Mouse (Mus musculus) gastrocnemius, postnatal 4 days (tissue): ENCODE measurements around the gene Kcnc3. TPM values are rescaled to one million over a fixed set of nuclear protein-coding genes. Genes with fewer than 3 reads are reported as not detected.
A peak's percentile ranks its signal among the peaks of the same experiment; 100 is the strongest.

ENCODE experiments used
- DNase-seq, 2 experiments: peaks; one replicate each; pipeline ENCODE4 v3.0.0; 2021 to 2022; ENCODE audit warnings: low spot score in 2 of 2, mixed read lengths in 2 of 2
- total RNA-seq, 2 experiments: library from RNA; stranded (reverse); gene quantifications; 2 replicates each; pipeline ENCODE4 v1.2.3; 2021

Kcnc3 gene
- total RNA-seq, 2 experiments from 2014 or later, result 0.91 to 1.1 TPM

DNA sequence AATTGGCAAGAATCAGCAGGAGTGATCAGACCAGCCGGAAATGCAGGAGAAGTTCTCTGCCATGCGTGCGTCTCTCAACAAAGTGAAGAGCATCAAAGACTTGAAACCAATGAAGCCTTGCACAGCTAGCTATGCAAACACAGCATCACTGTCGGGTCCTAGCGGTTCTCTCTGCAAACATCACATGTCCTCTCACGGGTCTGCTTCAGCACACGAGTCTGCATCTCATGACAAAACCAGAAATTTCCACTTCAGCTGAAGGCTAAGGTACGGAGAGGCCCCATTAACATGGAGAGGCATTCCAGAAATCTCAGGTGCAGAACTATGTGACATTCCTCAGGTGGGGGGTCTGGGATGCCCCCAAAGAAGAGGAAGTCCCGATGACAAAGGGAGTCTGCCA lies 21.7 kb upstream of the Kcnc3 start:
- DNase-seq, result no peak

- no peak for DNase-seq
These were observed 19.5 kb upstream of the Kcnc3 start for GRCm38 (mm10) chr7:44570989-44571388.

DNA sequence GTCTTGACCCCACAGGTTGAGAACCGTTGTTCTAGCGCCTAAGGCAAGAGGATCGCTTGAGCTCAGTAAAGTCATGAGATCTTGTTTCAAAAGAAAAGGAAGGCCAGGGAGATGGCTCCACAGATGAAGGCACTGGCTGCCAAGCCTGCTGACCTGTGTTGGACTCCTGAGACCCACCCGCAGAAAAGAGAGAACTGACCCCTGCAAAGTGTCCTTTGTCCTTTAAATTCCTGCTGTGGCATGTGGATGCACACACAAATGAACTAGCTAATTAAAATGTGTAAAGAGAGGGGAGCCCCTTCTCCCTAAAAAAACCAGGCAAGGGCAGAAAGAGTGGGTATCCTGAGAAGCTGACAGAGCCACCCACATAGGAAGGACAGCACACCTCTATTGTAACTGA lies 18.7 kb upstream of the Kcnc3 start:
- DNase-seq, result no peak

DNA sequence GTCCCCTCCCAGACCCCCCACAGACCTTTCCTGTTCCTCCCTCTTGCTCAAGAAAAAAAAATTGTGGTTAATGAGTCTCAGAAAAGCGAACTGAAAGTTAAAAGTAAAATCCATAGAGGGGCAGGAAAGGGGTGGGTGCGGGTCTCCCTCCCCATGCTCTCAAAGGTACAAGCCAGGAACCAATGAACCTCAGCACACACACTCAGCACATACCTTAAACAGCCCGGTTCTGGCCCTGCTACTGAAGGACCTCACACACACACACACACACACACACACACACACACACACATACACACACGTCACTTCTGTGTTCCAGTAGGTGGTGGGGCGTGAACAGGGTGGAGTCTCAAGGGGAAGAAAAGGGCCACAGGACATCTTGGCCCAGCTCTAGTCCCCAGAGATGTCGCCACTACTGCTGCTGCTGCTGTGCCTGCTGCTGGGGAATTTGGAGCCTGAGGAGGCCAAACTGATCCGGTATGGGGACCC lies 18.2 kb upstream of the Kcnc3 start, which contains the start of gene Napsa:
Gene Napsa (plus strand): TSS at position 168 of the 489 bp plus-strand sequence.
- no peak for DNase-seq

- no peak for DNase-seq
These were observed 17.4 kb upstream of the Kcnc3 start for GRCm38 (mm10) chr7:44572956-44573484.

DNA sequence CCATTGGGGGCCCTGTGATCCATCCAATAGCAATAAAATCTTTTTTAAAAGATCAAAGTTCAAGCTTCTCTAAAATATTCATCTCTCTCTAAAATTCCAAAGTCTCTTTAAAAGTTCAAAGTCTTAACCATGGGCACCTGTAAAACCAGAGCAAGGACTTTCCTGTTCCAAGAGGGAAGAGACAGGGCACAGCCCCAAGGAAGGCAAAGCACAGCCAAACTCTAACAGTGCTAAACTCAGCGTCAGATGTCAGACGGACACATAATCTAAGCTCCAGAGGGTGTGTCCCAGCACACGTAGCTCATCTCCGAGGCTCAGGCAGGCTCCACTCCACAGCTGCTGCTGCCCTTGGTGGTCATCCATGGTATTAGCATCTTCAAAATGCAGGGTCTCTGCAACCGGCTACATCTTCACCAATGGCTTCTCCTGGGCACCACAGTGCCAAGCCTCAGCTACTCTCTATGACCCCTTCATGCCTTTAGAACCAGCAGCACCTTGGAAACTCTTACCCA lies 14.1 kb upstream of the Kcnc3 start:
- no peak for DNase-seq

DNA sequence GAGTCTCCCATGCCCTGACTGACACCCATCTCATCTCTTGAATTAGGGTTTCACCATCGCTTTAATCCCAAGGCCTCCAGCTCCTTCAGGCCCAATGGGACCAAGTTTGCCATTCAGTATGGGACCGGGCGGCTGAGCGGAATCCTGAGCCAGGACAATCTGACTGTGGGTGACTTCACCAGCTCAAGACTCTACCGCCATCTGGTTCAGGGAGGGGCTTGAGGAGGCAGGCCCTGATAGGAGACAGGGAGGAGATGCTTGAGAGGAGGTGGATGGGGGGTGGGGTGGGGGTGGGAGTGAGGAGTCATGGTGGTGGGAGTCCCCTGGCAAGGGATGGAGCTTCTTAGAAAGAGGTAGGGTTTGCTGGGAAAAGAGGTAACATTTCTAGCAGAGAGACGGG lies 8.8 kb upstream of the Kcnc3 start:
- no peak for DNase-seq

- DNase-seq, result no peak
These were observed 7.8 kb upstream of the Kcnc3 start for GRCm38 (mm10) chr7:44582709-44583108.

GRCm38 (mm10) chr7:44583146-44583545 lies 7.3 kb upstream of the Kcnc3 start:
- no peak for DNase-seq

- DNase-seq, result no peak
These were observed 6.1 kb upstream of the Kcnc3 start for GRCm38 (mm10) chr7:44584265-44584804.

DNA sequence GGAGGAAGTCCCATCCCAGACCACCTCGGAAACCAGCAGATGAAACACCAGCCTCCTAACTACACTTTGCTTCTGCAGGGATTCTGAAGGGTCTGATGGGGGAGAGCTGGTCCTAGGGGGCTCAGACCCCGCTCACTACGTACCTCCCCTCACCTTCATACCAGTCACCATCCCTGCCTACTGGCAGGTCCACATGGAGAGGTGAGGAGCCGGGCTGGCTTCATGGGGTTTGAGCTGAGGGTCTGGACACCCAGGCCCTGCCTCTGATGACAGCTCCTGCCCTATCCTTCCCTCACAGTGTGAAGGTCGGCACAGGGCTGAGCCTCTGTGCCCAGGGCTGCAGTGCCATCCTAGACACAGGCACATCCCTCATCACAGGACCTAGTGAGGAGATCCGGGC lies 5.5 kb upstream of the Kcnc3 start:
- no peak for DNase-seq

DNA sequence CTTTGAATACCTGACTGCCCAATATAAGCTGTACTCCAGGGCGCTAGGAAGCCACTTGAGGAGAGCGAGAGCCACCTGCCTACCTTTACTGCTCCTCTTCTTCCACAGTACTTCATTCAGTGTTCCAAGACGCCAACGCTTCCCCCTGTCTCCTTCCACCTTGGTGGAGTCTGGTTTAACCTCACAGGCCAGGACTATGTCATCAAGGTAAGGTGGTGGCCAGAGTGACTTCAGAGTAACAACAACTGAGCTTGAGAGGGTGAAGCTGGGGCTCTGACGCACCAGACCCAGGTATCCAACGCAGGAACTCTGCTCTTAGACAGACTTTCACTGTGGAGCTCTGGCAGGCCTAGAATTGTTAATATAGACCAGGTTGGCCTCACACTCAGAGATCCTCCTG lies 4.9 kb upstream of the Kcnc3 start:
- DNase-seq, result no peak

- no peak for DNase-seq
These were observed 3.9 kb upstream of the Kcnc3 start for GRCm38 (mm10) chr7:44586518-44586917.

DNA sequence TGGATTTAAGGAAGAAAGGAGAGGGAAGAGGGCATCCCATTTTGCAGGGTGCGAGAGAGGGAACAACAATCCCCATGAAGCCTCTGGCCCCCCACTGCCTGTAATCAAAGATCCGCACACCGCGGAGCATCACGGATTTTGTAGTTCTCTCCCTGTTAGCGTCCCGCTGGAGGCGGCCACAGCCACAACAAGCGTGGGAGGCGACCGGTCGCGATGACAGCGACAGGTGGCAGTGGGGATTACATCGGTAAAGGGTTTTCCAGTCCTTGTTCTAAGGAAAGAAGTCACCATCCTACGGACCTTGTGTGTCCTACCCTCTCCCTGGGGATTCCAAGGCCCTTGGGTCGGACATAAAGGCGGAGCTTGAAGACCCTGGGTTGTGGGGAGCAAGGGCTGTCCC lies 3.5 kb upstream of the Kcnc3 start:
- no peak for DNase-seq

DNA sequence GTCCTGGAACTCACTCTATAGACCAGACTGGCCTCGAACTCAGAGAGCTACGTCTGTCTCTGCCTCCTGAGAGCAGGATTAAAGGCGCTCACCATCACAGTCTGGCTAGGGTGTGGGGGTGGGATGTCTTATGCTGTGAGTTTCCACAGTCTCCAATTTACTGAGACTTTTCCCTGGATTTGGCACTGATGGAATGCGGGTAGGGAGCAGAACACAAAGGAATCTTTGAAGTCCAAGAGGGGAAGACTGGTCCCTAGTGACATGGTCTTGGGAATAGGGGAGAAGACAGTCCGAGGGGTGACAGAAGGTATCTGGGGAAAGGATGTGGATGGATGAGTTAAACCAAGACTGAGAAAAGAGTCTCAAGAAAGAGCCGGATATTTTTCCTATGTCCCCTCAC lies 2.8 kb upstream of the Kcnc3 start:
- DNase-seq, result no peak

DNA sequence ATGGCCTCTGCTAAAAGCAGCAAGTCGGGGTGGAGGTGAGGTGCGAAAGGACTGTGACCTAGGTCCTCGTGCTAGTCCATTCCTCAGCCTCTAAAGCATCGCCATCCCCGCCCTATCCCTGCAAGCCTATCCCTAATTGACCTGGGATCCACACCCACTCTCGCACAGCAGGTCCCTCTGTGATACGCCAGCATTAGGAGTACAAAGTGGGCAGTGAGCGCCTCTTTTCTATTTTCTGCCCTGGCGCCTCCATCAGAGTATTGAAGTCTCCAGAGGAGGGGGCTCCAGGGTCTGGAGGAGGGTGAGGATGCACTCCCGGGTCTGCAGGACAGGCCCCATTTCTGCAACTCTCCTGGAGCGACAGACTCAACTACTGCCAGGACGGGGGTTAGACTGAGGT lies 2.1 kb upstream of the Kcnc3 start:
- no peak for DNase-seq

DNA sequence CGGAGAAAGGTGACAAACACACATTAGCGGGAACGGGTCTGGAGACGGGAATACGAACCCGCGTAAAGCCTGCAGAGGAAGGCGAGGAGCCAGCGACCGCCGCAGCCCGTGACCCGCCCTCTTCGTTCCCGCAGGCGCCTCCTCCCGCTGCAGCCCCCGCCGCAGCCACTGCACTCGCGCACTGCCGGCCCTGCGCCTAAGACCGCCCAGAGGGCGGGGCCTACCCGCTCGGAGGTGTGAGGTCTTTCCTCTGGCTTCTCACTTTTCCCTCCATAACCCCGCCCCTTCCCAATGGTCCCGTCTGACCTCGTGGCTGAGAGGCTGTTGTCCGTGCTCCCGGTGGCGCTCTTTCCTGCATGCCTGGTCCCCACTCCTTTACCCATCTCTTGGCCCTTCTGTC lies 1.3 kb upstream of the Kcnc3 start:
- no peak for DNase-seq

DNA sequence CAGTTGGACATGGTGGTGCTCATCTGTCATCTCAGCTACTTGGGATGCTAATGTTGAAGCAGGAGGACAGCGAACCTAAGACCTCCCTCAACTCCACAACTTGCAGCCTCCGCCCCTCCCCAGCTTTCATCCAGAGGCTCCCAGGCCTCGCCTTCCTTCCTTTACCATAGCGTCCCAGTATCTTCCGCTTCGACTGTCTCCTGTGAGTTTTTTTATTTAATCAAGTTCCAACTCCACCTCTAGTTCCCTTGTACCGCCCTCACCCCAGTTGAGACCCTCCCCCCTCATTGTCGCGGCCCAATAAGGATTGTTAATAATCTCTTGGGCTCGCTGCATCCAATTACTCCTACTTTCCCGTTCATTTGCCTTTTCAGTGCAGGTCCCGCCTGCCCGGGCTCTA lies 518 bp upstream of the Kcnc3 start:
- DNase-seq, result no peak

DNA sequence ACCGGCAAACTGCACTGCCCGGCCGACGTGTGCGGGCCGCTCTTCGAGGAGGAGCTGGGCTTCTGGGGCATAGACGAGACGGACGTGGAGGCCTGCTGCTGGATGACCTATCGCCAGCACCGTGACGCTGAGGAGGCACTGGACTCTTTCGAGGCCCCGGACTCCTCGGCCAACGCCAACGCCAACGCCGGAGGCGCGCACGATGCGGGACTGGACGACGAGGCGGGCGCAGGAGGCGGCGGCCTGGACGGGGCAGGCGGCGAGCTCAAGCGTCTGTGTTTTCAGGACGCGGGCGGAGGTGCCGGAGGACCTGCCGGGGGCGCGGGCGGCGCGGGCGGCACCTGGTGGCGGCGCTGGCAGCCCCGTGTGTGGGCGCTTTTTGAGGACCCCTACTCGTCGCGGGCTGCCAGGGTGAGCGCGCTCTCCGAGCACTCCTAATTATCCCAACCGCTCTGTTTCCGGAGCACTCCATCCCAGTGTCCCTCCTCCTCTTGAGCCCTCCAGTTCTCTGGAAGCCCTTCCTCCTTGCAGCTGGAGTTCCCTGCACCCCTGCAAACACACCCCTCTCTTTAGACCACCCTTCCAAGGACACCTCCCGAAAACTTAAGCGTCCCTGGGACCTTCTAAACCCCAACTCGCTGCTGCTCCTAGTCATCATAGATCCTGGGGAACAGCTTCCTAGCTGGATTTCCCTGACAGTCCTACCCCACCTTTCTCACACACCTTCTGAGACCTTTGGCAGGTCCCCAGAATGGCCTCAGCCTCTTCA lies 1.1 kb downstream of the Kcnc3 start:
- DNase-seq, result no peak

DNA sequence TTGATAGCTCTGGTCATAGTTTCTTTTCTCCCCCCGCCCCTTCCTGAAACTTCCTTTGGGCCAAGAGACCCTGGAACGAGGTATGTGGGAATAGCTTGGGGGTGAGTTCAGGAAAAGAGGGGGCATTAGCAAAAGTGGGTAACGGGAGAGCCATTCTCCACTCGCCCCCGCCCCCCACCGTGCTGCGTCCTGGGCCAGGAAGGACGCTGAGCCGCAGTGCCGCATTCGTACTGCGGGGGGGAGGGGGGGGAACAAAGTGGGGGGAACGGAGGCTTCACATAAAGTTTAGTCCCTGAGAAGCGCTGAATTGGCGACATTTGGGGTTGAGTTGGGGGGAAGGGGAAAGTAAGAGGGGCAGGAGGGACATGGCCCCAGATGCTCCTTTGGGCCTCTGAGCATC lies 2.6 kb downstream of the Kcnc3 start:
- DNase-seq, result no peak

DNA sequence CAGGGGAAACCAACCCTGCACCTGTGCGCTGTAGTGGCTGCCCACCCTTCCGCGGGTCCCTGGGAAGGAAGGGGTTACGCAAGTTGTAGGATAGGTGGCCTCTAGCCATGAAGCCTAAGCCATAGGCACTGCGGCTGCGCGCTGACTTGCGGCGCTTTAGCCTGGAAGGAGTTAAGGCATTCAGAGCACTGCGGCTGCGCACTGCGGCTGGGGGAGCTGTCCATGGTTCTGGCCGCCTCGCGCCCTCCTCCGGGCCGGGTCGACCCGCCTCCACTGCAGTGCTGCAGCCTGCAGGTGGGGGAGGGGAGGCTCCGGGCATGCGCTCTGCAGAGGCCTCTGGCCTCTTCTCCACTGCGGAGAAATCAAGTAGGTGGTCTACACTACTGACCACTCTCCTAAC lies 3.3 kb downstream of the Kcnc3 start:
- DNase-seq, result peak; percentile 66 to 81

DNA sequence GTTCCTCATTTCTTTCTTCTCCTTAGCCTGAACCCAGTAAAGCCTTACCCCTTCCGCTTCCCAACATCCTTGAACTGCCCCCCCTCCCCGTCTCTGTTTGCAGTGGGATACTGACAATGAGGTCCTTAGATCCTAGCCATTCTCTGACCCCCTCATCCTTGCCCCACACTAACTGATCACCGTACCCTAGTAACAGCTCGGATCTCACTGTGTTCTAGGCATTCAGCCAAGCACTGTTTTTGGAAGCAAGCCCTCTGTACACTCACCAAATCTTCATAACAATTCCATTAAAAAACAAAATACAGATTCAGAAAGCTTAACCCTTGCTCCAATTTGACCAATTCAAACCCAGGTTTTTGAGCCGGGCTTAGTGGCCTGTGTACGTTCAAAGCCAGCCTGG lies 3.8 kb downstream of the Kcnc3 start:
- DNase-seq, result no peak

GRCm38 (mm10) chr7:44595131-44595561 lies 4.7 kb downstream of the Kcnc3 start:
- DNase-seq, result no peak
